In the genomic region with DNA sequence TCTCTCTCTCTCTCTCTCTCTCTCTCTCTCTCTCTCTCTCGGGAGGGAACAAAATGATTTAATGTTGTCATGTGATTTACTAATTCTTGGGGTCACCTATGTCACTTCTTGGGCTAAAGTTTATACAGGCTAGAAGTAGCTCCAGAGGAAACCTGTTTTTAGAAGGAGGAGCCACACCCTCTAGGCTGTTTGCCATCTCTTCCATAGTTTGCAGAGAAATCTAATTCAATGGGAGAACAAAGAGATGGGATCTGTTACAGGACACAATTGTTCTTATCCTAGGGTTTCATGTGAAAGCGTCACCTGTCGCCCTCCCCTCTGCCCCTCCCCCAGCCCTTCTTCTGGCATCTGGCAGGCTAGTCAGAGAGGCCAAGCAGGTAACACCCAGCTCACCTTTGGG, we compare ENCODE assay signal across 29 mouse cellular contexts.
"Had no signal": no experiment of that assay in that cellular context is flagged by ENCODE, and none has a peak within 500 bp of the region (broad histone marks: within the 10 kb centered on the region; RNA-seq: fewer than 3 reads in every experiment).

No protein-coding gene starts in this region.

- H3K27ac ChIP-seq: heart, adult 2 months; heart, embryonic 13.5 days; heart, embryonic 15.5 days; hindbrain, embryonic 10.5 days; hindbrain, embryonic 12.5 days; hindbrain, embryonic 14.5 days; intestine, embryonic 15.5 days; left cerebral cortex, adult 2 months; limb, embryonic 10.5 days; limb, embryonic 12.5 days; liver, embryonic 13.5 days; liver, embryonic 15.5 days had no signal

- H3K36me3 ChIP-seq: heart, embryonic 13.5 days; heart, embryonic 15.5 days; hindbrain, embryonic 10.5 days; hindbrain, embryonic 12.5 days; intestine, embryonic 15.5 days; limb, embryonic 10.5 days; limb, embryonic 12.5 days; liver, embryonic 13.5 days; liver, embryonic 15.5 days had no signal

- H3K4me1 ChIP-seq: heart, embryonic 13.5 days; heart, embryonic 15.5 days; hindbrain, embryonic 12.5 days; intestine, embryonic 15.5 days; liver, embryonic 13.5 days; liver, embryonic 15.5 days had no signal

- H3K9me3 ChIP-seq: heart, embryonic 13.5 days; heart, embryonic 15.5 days; hindbrain, embryonic 10.5 days; hindbrain, embryonic 12.5 days; intestine, embryonic 15.5 days; limb, embryonic 10.5 days; liver, embryonic 13.5 days; liver, embryonic 15.5 days had no signal

- H3K4me3 ChIP-seq: heart, adult 2 months; heart, embryonic 13.5 days; heart, embryonic 15.5 days; hindbrain, embryonic 10.5 days; hindbrain, embryonic 12.5 days; intestine, embryonic 15.5 days; left cerebral cortex, adult 2 months; limb, embryonic 10.5 days; limb, embryonic 12.5 days; liver, embryonic 13.5 days; liver, embryonic 15.5 days had no signal

- ATAC-seq: hindbrain, embryonic 16.5 days; inflammation-experienced regulatory T-cells, adult 6 months; intestine, embryonic 15.5 days; intestine, postnatal 0 days had no signal

- DNase-seq: gastrocnemius, postnatal 14 days; gastrocnemius, postnatal 36 days; heart, adult 11 months; heart, adult 2 months; heart, postnatal 14 days; heart, postnatal 4 days; kidney, adult 18-20 months; kidney, adult 8-10 months; kidney, postnatal 10 days; kidney, postnatal 25 days; kidney, postnatal 4 days; layer of hippocampus, adult 9-11 months; liver; liver, embryonic 13.5 days had no signal

- H3K9ac ChIP-seq: heart, embryonic 13.5 days; heart, embryonic 15.5 days; hindbrain, embryonic 12.5 days; hindbrain, embryonic 14.5 days; intestine, embryonic 15.5 days; limb, embryonic 12.5 days; liver, embryonic 13.5 days; liver, embryonic 15.5 days had no signal

- H3K4me2 ChIP-seq: heart, embryonic 11.5 days; heart, embryonic 13.5 days; heart, embryonic 15.5 days; hindbrain, embryonic 12.5 days; hindbrain, embryonic 14.5 days; intestine, embryonic 15.5 days; limb, embryonic 12.5 days; liver, embryonic 11.5 days; liver, embryonic 13.5 days; liver, embryonic 15.5 days had no signal

- H3K27me3 ChIP-seq: heart, embryonic 13.5 days; heart, embryonic 15.5 days; hindbrain, embryonic 12.5 days; intestine, embryonic 15.5 days; limb, embryonic 12.5 days; liver, embryonic 13.5 days; liver, embryonic 15.5 days had no signal
